Mouse (Mus musculus) lung, postnatal 4 days (tissue): ENCODE measurements at regions not wholly inside any gene's neighbourhood (a gene's known extent, or its start where the extent isn't known, plus 50 kb on each side); places are given as distances from the start of the nearest gene placed in this dataset.

ENCODE experiments used
- DNase-seq, 2 experiments: peaks; one replicate each; pipeline ENCODE4 v3.0.0; 2021

- DNase-seq: peak; percentile 64 to 91
Measured at GRCm38 (mm10) chr2:167878255-167878865, 53.5 kb upstream of the Ptpn1 start.

GRCm38 (mm10) chr2:167877254-167877870 lies 54.5 kb upstream of the Ptpn1 start:
- DNase-seq: peak; percentile 39 to 73

GRCm38 (mm10) chr2:167872507-167872906 lies 59.4 kb upstream of the Ptpn1 start:
- no peak for DNase-seq

- no peak for DNase-seq
Measured at GRCm38 (mm10) chr2:167870153-167870552, 61.7 kb upstream of the Ptpn1 start.

- peak; percentile 92 to 97 for DNase-seq
Measured at GRCm38 (mm10) chr2:167866751-167867150, 65.1 kb upstream of the Ptpn1 start.

GRCm38 (mm10) chr2:167865525-167865924 lies 66.3 kb upstream of the Ptpn1 start:
- DNase-seq: no peak

GRCm38 (mm10) chr2:167864672-167865071 lies 67.2 kb upstream of the Ptpn1 start:
- DNase-seq: no peak

- peak; percentile 74 to 88 for DNase-seq
Measured at GRCm38 (mm10) chr2:167864228-167864627, 67.6 kb upstream of the Ptpn1 start.

- no peak for DNase-seq
Measured at GRCm38 (mm10) chr2:167863616-167864015, 68.2 kb upstream of the Ptpn1 start.

- DNase-seq: no peak
Measured at GRCm38 (mm10) chr2:167861178-167861520, 70.7 kb upstream of the Ptpn1 start.

GRCm38 (mm10) chr2:167860457-167861177 lies 71.2 kb upstream of the Ptpn1 start:
- peak; percentile 92 to 97 for DNase-seq

GRCm38 (mm10) chr2:167859575-167859974 lies 72.3 kb upstream of the Ptpn1 start:
- no peak for DNase-seq

- no peak for DNase-seq
Measured at GRCm38 (mm10) chr2:167858346-167858745, 73.5 kb upstream of the Ptpn1 start.

- no peak for DNase-seq
Measured at GRCm38 (mm10) chr2:167857911-167858310, 73.9 kb upstream of the Ptpn1 start.

GRCm38 (mm10) chr2:167856920-167857475 lies 74.9 kb upstream of the Ptpn1 start:
- peak in 1 of 2 experiments; percentile 74 for DNase-seq

- no peak for DNase-seq
Measured at GRCm38 (mm10) chr2:167856020-167856419, 75.8 kb upstream of the Ptpn1 start.

- no peak for DNase-seq
Measured at GRCm38 (mm10) chr2:167854060-167854459, 77.8 kb upstream of the Ptpn1 start.

- no peak for DNase-seq
Measured at GRCm38 (mm10) chr2:167853411-167853821, 78.4 kb upstream of the Ptpn1 start.

GRCm38 (mm10) chr2:167852582-167852981 lies 79.3 kb upstream of the Ptpn1 start:
- DNase-seq: peak in 1 of 2 experiments; percentile 62

- peak in 1 of 2 experiments; percentile 65 for DNase-seq
Measured at GRCm38 (mm10) chr2:167851216-167851896, 80.5 kb upstream of the Ptpn1 start.

GRCm38 (mm10) chr2:167849999-167850552 lies 81.8 kb upstream of the Ptpn1 start:
- no peak for DNase-seq
